Mouse (Mus musculus) heart, adult 2 months (tissue): ENCODE results near the gene Lsp1. TPM values are rescaled to one million over a fixed set of nuclear protein-coding genes. Genes with fewer than 3 reads are reported as not detected.

Source experiments
- DNase-seq, 2 experiments: peaks; one replicate each; pipeline ENCODE4 v3.0.0; 2021
- H3K27ac ChIP-seq: fragments of 200-600 bp; 2 replicates; pipeline ENCODE4 v1.8.1; 2022
- H3K27me3 ChIP-seq: fragments of 200-500 bp; 2 replicates; pipeline ENCODE4 v1.6.1; 2012; ENCODE audit warnings: mild to moderate bottlenecking, low read length, inconsistent platforms, mixed read lengths; ENCODE audit not compliant: control insufficient read depth, insufficient read depth
- H3K36me3 ChIP-seq: fragments of 200-500 bp; 2 replicates; pipeline ENCODE4 v1.6.1; 2012; ENCODE audit warnings: low read length, inconsistent platforms; ENCODE audit not compliant: control insufficient read depth, insufficient read depth
- H3K4me1 ChIP-seq: fragments of 200-500 bp; 2 replicates; pipeline ENCODE4 v1.6.1; 2011; ENCODE audit warnings: low read length; ENCODE audit not compliant: control insufficient read depth, insufficient read depth
- H3K4me3 ChIP-seq: fragments of 200-600 bp; 2 replicates; pipeline ENCODE4 v1.8.1; 2022
- H3K79me2 ChIP-seq: fragments of 200-500 bp; replicated peaks from 2 replicates; pipeline ENCODE4 v1.6.1; 2012; ENCODE audit warnings: mild to moderate bottlenecking, inconsistent platforms, low read length, moderate library complexity, mixed read lengths; ENCODE audit not compliant: control insufficient read depth, insufficient read depth
- H3K9ac ChIP-seq: fragments of 200-500 bp; 2 replicates; pipeline ENCODE4 v1.6.1; 2012; ENCODE audit warnings: low read depth, mild to moderate bottlenecking, control low read depth, inconsistent platforms, low read length, mixed read lengths
- CTCF ChIP-seq: fragments of 200-600 bp; IDR thresholded peaks from 2 replicates; pipeline ENCODE4 v1.8.1; 2022; ENCODE audit warnings: antibody characterized with exemption, mild to moderate bottlenecking, moderate library complexity
- EP300 ChIP-seq: fragments of 200-500 bp; IDR thresholded peaks from 2 replicates; pipeline ENCODE4 v1.6.1; 2011; ENCODE audit warnings: low read depth, low read length, control low read depth; ENCODE audit not compliant: insufficient read depth
- POLR2A ChIP-seq: fragments of 200-500 bp; IDR thresholded peaks from 2 replicates; pipeline ENCODE4 v1.6.1; 2011; ENCODE audit warnings: mild to moderate bottlenecking, low read depth, low read length, control low read depth; ENCODE audit not compliant: insufficient read depth
- WGBS: fragments of 180-500 bp; shearing (Covaris S2); methylation state at CpG from one replicate; pipeline ENCODE4 v1.1.7; 2018; 5-methylcytosine and 5-hydroxymethylcytosine counted together
- intact Hi-C: fragments of 180-260 bp; cut with DNase I; formaldehyde crosslinking; loops from one replicate; pipeline ENCODE4 v1.15.1; 2025
- polyA plus RNA-seq: library from polyadenylated mRNA; depleted of rRNA; stranded (reverse); fragments of >200 nt; gene quantifications from 2 replicates; pipeline ENCODE4 v1.2.3, GENCODE M21; 2012
- total RNA-seq, 2 experiments: library from RNA; stranded (reverse); gene quantifications; 2 replicates each; pipeline ENCODE4 v1.2.3; 2021

Lsp1 gene
- total and polyA plus RNA-seq, 3 experiments = 28.4 to 96.6 (median 35.0) TPM

- WGBS = 85% methylated on average over 4 of the region's 4 CpGs
- Histone ChIP-seq H3K27me3 (no peaks in the 10 kb centered on the region), H3K4me1 (peaks cover 3% of the 10 kb centered on the region; the same call in 1 of the 2 replicates), H3K36me3 (no peaks in the 10 kb centered on the region), H3K4me3 (no peak overlapping the region), H3K9ac (no peak overlapping the region), H3K79me2 (no peaks in the 10 kb centered on the region), H3K27ac (no peak overlapping the region)
- DNase-seq = no peak
- intact Hi-C loops = no loop called here
- no peak for TF ChIP-seq EP300
Observed at GRCm38 (mm10) chr7:142446264-142446663, 14.3 kb upstream of the Lsp1 start.

- no peak for DNase-seq
- Histone ChIP-seq H3K27ac (no peak overlapping the region), H3K36me3 (no peaks in the 10 kb centered on the region), H3K27me3 (no peaks in the 10 kb centered on the region), H3K4me3 (no peak overlapping the region), H3K9ac (no peak overlapping the region), H3K79me2 (no peaks in the 10 kb centered on the region), H3K4me1 (no peaks in the 10 kb centered on the region)
- TF ChIP-seq EP300 (no peak), CTCF (no peak), POLR2A (no peak)
- intact Hi-C loops = no loop called here
- WGBS = 68% methylated on average over 6 of the region's 6 CpGs
Observed at GRCm38 (mm10) chr7:142449038-142449617, 11.5 kb upstream of the Lsp1 start.

GRCm38 (mm10) chr7:142454706-142455105 lies 5.9 kb upstream of the Lsp1 start:
- H3K36me3 ChIP-seq = peaks cover 6% of the 10 kb centered on the region
- 81% methylated on average over 1 of the region's 1 CpGs for WGBS
- DNase-seq = no peak
- H3K9ac ChIP-seq = no peak overlapping the region
- H3K27me3 ChIP-seq = no peaks in the 10 kb centered on the region
- TF ChIP-seq EP300 (no peak), CTCF (no peak), POLR2A (no peak)
- intact Hi-C loops = no loop called here
- no peak overlapping the region for H3K4me3 ChIP-seq
- H3K27ac ChIP-seq = no peak overlapping the region
- H3K79me2 ChIP-seq = no peaks in the 10 kb centered on the region
- H3K4me1 ChIP-seq = peaks cover 16% of the 10 kb centered on the region

- H3K27ac ChIP-seq = no peak overlapping the region
- H3K9ac ChIP-seq = no peak overlapping the region
- intact Hi-C loops = no loop called here
Observed at GRCm38 (mm10) chr7:142455251-142455650, 5.4 kb upstream of the Lsp1 start.

GRCm38 (mm10) chr7:142456806-142457205 lies 3.8 kb upstream of the Lsp1 start:
- Histone ChIP-seq H3K9ac (no peak overlapping the region), H3K36me3 (peaks cover 6% of the 10 kb centered on the region), H3K27ac (peak overlapping the region; percentile 26), H3K4me1 (peaks cover 18% of the 10 kb centered on the region), H3K4me3 (no peak overlapping the region), H3K27me3 (no peaks in the 10 kb centered on the region), H3K79me2 (no peaks in the 10 kb centered on the region)
- intact Hi-C loops = no loop called here
- 51% methylated on average over 3 of the region's 3 CpGs for WGBS
- TF ChIP-seq EP300 (no peak), POLR2A (no peak), CTCF (no peak)
- DNase-seq = peak; percentile 12 to 29

More at GRCm38 (mm10) chr7:142455251-142455650, 5.4 kb upstream of the Lsp1 start:
- peak in 1 of 2 experiments; percentile 13 for DNase-seq
- Histone ChIP-seq H3K4me3 (no peak overlapping the region), H3K4me1 (peaks cover 18% of the 10 kb centered on the region), H3K36me3 (peaks cover 6% of the 10 kb centered on the region), H3K27me3 (no peaks in the 10 kb centered on the region), H3K79me2 (no peaks in the 10 kb centered on the region)
- TF ChIP-seq EP300 (no peak), POLR2A (no peak), CTCF (no peak)
- 79% methylated on average over 2 of the region's 2 CpGs for WGBS

GRCm38 (mm10) chr7:142457227-142457811 lies 3.3 kb upstream of the Lsp1 start:
- Histone ChIP-seq H3K27me3 (no peaks in the 10 kb centered on the region), H3K27ac (peak overlapping the region; percentile 71), H3K79me2 (no peaks in the 10 kb centered on the region), H3K9ac (0 out of 2 replicates have a peak overlapping the region, but pooled peaks have one; percentile 12), H3K36me3 (peaks cover 6% of the 10 kb centered on the region), H3K4me1 (peaks cover 18% of the 10 kb centered on the region), H3K4me3 (no peak overlapping the region)
- peak in 1 of 2 experiments; percentile 48 for DNase-seq
- intact Hi-C loops = no loop called here
- no peak for TF ChIP-seq EP300
- TF ChIP-seq CTCF = peak; percentile 41
- no peak for TF ChIP-seq POLR2A
- WGBS = 13% methylated on average over 3 of the region's 3 CpGs
